Mouse (Mus musculus): ENCODE measurements around the gene Zfp503.

DNA sequence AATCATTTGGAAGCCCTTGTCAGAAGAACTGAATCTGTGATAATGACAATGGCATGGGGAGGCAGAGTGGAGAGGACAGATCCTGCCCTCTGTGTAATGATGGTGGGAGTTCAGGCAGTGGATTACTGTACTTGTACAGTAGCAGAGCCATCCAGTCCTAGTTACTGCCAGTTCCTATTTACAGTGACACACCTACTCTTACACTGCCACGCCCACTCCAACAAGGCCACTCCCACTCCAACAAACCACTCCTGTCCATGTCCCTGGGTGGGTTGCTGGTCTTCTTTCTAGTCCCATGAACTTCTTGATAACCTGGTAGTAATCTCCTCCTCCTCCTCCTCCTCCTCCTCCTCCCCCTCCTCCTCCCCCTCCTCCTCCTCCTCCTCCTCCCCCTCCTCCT, 13.8 kb upstream of the Zfp503 start:
- TF ChIP-seq GATA1 (IDR thresholded peaks at IDR 0.05; ENCODE audit: low read length) (no peak), TAL1 (IDR thresholded peaks at IDR 0.05; ENCODE audit: low read length) (no peak)

Measured in erythroblast, embryonic 14.5 days (primary cell).